Mouse (Mus musculus) C2C12 (cell line): ENCODE measurements around the gene C2cd5.

Experiments used
- CEBPB ChIP-seq: IDR thresholded peaks from one replicate; pipeline ENCODE4 v1.6.1; 2011; ENCODE audit warnings: low read depth, mild to moderate bottlenecking, control low read depth, moderate library complexity
- CTCF ChIP-seq: IDR thresholded peaks from one replicate; pipeline ENCODE4 v1.5.1; 2011; ENCODE audit not compliant: control insufficient read depth, insufficient read depth, insufficient read length
- MAX ChIP-seq: IDR thresholded peaks from one replicate; pipeline ENCODE4 v1.6.1; 2011; ENCODE audit warnings: mild to moderate bottlenecking, control low read depth
- USF1 ChIP-seq: IDR thresholded peaks from one replicate; pipeline ENCODE4 v1.6.1; 2011; ENCODE audit warnings: low read depth, mild to moderate bottlenecking, control low read depth, moderate library complexity

GRCm38 (mm10) chr6:142988231-142988630 lies 111.7 kb downstream of the C2cd5 start:
- TF ChIP-seq CTCF (no peak), CEBPB (no peak), MAX (no peak), USF1 (no peak)
